Mouse (Mus musculus) forebrain, embryonic 13.5 days (tissue): ENCODE results near the gene Anapc15-ps. TPM values are rescaled to one million over a fixed set of nuclear protein-coding genes. Genes with fewer than 3 reads are reported as not detected.

Source experiments
- ATAC-seq: fragments of 200-750 bp; cut with Nextera tagmentation; 2 replicates; pipeline ENCODE4 v1.8.0; 2017
- H3K27ac ChIP-seq: fragments of 300-500 bp; sonication (generic); 2 replicates; pipeline ENCODE4 v1.5.1; 2015; ENCODE audit warnings: inconsistent platforms, mild to moderate bottlenecking, moderate library complexity
- H3K27me3 ChIP-seq: fragments of 300-500 bp; sonication (generic); 2 replicates; pipeline ENCODE4 v1.6.1; 2015; ENCODE audit warnings: mild to moderate bottlenecking, inconsistent platforms
- H3K36me3 ChIP-seq: fragments of 300-500 bp; sonication (generic); 2 replicates; pipeline ENCODE4 v1.6.1; 2015; ENCODE audit warnings: mild to moderate bottlenecking, inconsistent platforms; ENCODE audit not compliant: poor library complexity, severe bottlenecking
- H3K4me1 ChIP-seq: fragments of 300-500 bp; sonication (generic); 2 replicates; pipeline ENCODE4 v1.6.1; 2015; ENCODE audit warnings: inconsistent platforms
- H3K4me2 ChIP-seq: fragments of 300-500 bp; sonication (generic); 2 replicates; pipeline ENCODE4 v1.6.1; 2015; ENCODE audit warnings: inconsistent platforms, mild to moderate bottlenecking, moderate library complexity
- H3K4me3 ChIP-seq: fragments of 300-500 bp; sonication (generic); 2 replicates; pipeline ENCODE4 v1.5.1; 2015; ENCODE audit warnings: mild to moderate bottlenecking, inconsistent platforms
- H3K9ac ChIP-seq: fragments of 300-500 bp; sonication (generic); 2 replicates; pipeline ENCODE4 v1.6.1; 2015; ENCODE audit warnings: mild to moderate bottlenecking, inconsistent platforms
- H3K9me3 ChIP-seq: fragments of 300-500 bp; sonication (generic); replicated peaks from 2 replicates; pipeline ENCODE4 v1.6.1; 2016; ENCODE audit warnings: inconsistent platforms
- whole genome bisulfite sequencing: fragments of 180-500 bp; shearing (Covaris S2); methylation state at CpG from one replicate; pipeline ENCODE4 v1.1.7; 2015; 5-methylcytosine and 5-hydroxymethylcytosine counted together
- polyA plus RNA-seq: library from polyadenylated mRNA; unstranded; fragments of >200 nt; fragmentation: Nextera tagmentation; extraction: Ambion mirVana; gene quantifications from 2 replicates; pipeline ENCODE4 v1.2.1, GENCODE M21; 2015

Anapc15-ps gene
- polyA plus RNA-seq, 1 experiment from 2014 or later: not detected

GRCm38 (mm10) chr10:95660356-95660755, 12.9 kb downstream of the Anapc15-ps start:
- Histone ChIP-seq H3K4me2 (no peak overlapping the region), H3K27me3 (no peaks in the 10 kb centered on the region), H3K36me3 (no peaks in the 10 kb centered on the region), H3K9me3 (no peaks in the 10 kb centered on the region), H3K9ac (no peak overlapping the region), H3K4me3 (no peak overlapping the region), H3K27ac (no peak overlapping the region), H3K4me1 (peaks cover 9% of the 10 kb centered on the region)
- 80% methylated on average over 6 of the region's 6 CpGs for WGBS
- ATAC-seq: no peak

GRCm38 (mm10) chr10:95659471-95660150, 13.6 kb downstream of the Anapc15-ps start:
- Histone ChIP-seq H3K9ac (no peak overlapping the region), H3K36me3 (no peaks in the 10 kb centered on the region), H3K4me1 (peaks cover 9% of the 10 kb centered on the region), H3K4me2 (no peak overlapping the region), H3K27ac (no peak overlapping the region), H3K4me3 (no peak overlapping the region), H3K27me3 (no peaks in the 10 kb centered on the region), H3K9me3 (no peaks in the 10 kb centered on the region)
- ATAC-seq: no peak
- WGBS: 29% methylated on average over 8 of the region's 8 CpGs

DNA sequence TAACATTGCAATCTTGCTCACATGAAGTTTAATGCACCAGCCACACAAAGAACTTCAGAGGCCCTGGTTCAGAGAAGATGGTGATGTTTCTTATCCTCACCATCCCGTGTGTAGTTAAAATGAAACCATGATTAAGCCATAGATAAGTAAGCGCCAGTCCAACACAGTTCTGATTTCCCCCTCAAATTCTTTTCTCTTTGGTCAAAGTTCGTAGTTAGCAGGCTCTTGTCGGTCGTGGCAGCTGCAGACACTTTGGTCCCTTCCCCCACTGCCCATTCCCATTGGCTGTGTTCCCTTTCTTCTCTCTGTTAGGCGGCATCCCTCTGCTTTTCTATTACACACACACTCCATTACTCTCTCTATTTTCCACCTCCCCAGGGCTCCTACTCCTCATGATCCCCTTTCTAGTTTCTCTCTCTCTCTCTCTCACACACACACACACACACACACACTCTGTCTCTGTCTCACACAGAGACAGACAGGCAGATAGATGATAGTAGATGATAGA, 14.4 kb downstream of the Anapc15-ps start:
- WGBS: 34% methylated on average over 6 of the region's 6 CpGs
- H3K27ac ChIP-seq: no peak overlapping the region
- H3K9me3 ChIP-seq: no peaks in the 10 kb centered on the region
- no peak overlapping the region for H3K4me2 ChIP-seq
- H3K36me3 ChIP-seq: no peaks in the 10 kb centered on the region
- H3K4me1 ChIP-seq: peaks cover 9% of the 10 kb centered on the region
- no peaks in the 10 kb centered on the region for H3K27me3 ChIP-seq
- no peak overlapping the region for H3K9ac ChIP-seq
- peak; percentile 48; the same call in 1 of the 2 replicates for ATAC-seq
- no peak overlapping the region for H3K4me3 ChIP-seq

DNA sequence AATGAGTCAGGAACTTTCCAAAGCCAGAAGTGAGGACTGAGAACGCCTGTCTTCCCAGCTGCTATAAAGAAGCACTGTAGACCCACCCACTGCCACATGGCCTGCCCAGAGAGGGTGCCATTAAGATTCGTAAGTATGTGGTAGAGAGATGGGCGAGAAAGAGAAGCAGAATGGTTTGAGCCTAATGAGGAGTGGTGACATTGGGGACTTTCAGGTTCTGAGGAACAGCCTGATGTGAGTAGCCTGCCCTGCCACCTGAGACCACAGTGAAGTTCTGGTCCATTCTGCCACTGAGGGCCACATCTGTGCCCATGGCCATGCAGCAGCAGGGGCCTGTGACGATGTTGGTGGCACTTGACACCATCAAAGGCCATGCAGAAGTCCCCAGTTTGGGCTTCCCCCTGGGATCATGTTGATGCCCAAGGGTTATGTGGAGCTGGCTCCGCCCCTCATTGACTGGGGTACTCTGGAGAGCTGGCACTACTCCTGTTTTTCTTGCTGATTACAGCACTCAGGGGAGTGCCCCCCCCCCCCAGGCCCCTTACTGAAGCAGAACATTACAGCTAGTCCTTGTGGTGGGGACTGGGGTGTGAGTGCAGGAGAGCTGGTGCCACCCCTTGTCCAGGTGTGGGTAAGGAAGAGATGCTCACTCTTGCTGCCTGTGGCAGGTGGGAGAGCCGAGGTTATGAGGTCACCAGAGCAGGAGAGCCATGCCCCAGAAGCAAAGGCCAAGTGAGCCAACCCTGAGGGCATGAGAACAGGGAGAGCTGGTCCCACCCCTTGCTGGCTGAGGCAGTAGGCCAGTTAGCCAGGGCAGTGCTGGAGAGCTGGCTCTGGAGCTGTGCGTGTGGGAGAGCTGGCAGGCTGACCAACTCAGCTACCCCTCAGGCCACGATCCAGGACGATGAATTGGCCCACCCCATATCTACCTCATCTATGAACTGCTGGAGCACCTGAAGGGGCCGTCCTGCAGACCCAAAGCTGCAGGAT, 16.7 kb downstream of the Anapc15-ps start:
- Histone ChIP-seq H3K36me3 (no peaks in the 10 kb centered on the region), H3K9ac (no peak overlapping the region), H3K4me2 (no peak overlapping the region), H3K27ac (no peak overlapping the region), H3K4me3 (no peak overlapping the region), H3K27me3 (no peaks in the 10 kb centered on the region), H3K9me3 (no peaks in the 10 kb centered on the region), H3K4me1 (peaks cover 9% of the 10 kb centered on the region)
- ATAC-seq: peak; percentile 33; the same call in 1 of the 2 replicates
- 90% methylated on average over 10 of the region's 10 CpGs for WGBS

GRCm38 (mm10) chr10:95652131-95652530, 21.1 kb downstream of the Anapc15-ps start:
- ATAC-seq: no peak
- no peak overlapping the region for H3K27ac ChIP-seq
- no peak overlapping the region for H3K4me3 ChIP-seq
- no peak overlapping the region for H3K4me2 ChIP-seq
- H3K27me3 ChIP-seq: no peaks in the 10 kb centered on the region
- no peaks in the 10 kb centered on the region for H3K9me3 ChIP-seq
- no peaks in the 10 kb centered on the region for H3K4me1 ChIP-seq
- no peaks in the 10 kb centered on the region for H3K36me3 ChIP-seq
- 91% methylated on average over 5 of the region's 5 CpGs for WGBS
- H3K9ac ChIP-seq: no peak overlapping the region

DNA sequence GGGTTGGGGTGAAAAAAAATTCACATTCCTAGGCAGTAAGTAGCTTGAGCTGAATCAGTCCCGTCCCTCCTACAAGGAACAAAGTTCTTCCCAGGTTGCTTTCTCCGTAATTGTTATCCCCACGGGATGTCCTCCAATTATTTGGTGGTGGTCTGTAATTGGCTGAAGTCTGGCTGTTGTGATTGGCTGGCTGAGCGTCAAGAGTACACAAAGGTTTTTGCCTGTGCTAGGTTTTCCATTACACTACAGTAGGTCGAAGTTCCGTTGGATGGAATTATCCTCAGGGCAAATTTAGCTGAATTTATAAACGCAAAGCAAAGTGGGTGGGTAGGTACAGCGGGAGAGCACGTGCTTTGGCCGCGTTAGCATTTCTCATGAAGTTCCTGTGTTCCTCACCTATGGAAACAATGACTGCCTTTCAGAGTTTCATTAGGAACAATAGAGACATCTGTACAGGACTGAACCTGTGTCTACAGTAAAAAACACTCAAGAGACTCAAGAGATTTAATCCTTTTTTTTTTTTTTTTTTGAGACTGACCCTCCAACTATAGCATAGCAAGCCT, 24.8 kb downstream of the Anapc15-ps start:
- H3K4me1 ChIP-seq: no peaks in the 10 kb centered on the region
- 84% methylated on average over 11 of the region's 11 CpGs for WGBS
- no peak overlapping the region for H3K4me3 ChIP-seq
- no peak for ATAC-seq
- H3K27ac ChIP-seq: no peak overlapping the region
- H3K9ac ChIP-seq: no peak overlapping the region
- H3K4me2 ChIP-seq: no peak overlapping the region
- no peaks in the 10 kb centered on the region for H3K36me3 ChIP-seq
- no peaks in the 10 kb centered on the region for H3K27me3 ChIP-seq
- H3K9me3 ChIP-seq: no peaks in the 10 kb centered on the region

GRCm38 (mm10) chr10:95647128-95647527, 26.1 kb downstream of the Anapc15-ps start:
- Histone ChIP-seq H3K36me3 (no peaks in the 10 kb centered on the region), H3K9me3 (no peaks in the 10 kb centered on the region), H3K4me3 (no peak overlapping the region), H3K4me2 (no peak overlapping the region), H3K4me1 (no peaks in the 10 kb centered on the region), H3K9ac (no peak overlapping the region), H3K27ac (no peak overlapping the region), H3K27me3 (no peaks in the 10 kb centered on the region)
- WGBS: 85% methylated on average over 9 of the region's 9 CpGs
- no peak for ATAC-seq

GRCm38 (mm10) chr10:95646576-95646975, 26.7 kb downstream of the Anapc15-ps start:
- H3K4me2 ChIP-seq: no peak overlapping the region
- no peaks in the 10 kb centered on the region for H3K36me3 ChIP-seq
- 93% methylated on average over 10 of the region's 10 CpGs for WGBS
- H3K27me3 ChIP-seq: no peaks in the 10 kb centered on the region
- no peak overlapping the region for H3K27ac ChIP-seq
- no peak for ATAC-seq
- no peak overlapping the region for H3K4me3 ChIP-seq
- no peak overlapping the region for H3K9ac ChIP-seq
- H3K9me3 ChIP-seq: no peaks in the 10 kb centered on the region
- H3K4me1 ChIP-seq: no peaks in the 10 kb centered on the region

DNA sequence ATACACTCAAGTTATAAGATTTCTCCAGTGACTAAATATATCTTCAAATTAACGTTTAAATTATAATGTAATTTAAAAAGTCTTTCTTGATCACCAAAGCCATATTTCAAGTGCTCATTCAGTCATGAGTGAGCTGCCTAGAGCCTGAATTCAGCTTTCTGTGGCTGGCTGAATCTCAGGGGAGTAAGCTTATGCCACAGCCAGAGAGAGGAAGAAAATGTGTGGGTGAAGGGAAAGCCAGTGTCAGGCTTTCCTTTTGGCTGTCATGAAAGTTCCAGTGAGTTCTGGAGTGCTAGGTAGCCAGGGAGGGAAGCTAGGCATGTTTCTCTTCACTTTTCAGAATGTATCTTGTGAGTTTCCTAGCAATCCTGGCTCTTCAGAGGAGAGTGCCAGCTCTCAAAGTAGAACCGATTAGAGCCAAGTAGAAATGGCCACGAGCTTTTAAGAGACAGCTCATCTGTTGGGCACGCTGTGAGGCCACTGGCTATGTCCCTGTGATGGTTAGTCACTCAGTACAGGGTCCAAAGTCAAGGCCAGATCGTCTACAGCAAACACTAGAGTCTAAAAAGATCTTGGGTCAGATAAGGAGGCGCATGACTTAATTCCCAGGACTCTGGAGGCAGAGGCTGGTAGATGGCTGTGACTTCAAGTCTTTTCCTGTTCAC, 29.4 kb downstream of the Anapc15-ps start:
- Histone ChIP-seq H3K4me3 (no peak overlapping the region), H3K27me3 (no peaks in the 10 kb centered on the region), H3K9ac (no peak overlapping the region), H3K4me1 (no peaks in the 10 kb centered on the region), H3K27ac (no peak overlapping the region), H3K9me3 (no peaks in the 10 kb centered on the region), H3K36me3 (no peaks in the 10 kb centered on the region), H3K4me2 (no peak overlapping the region)
- WGBS: 86% methylated on average over 6 of the region's 6 CpGs
- no peak for ATAC-seq

- Histone ChIP-seq H3K27me3 (no peaks in the 10 kb centered on the region), H3K27ac (no peak overlapping the region), H3K9ac (no peak overlapping the region), H3K9me3 (no peaks in the 10 kb centered on the region), H3K36me3 (no peaks in the 10 kb centered on the region), H3K4me2 (no peak overlapping the region), H3K4me1 (no peaks in the 10 kb centered on the region), H3K4me3 (no peak overlapping the region)
- WGBS: 81% methylated on average over 5 of the region's 5 CpGs
- ATAC-seq: no peak
Observed at GRCm38 (mm10) chr10:95643042-95643441, 30.2 kb downstream of the Anapc15-ps start.

GRCm38 (mm10) chr10:95641335-95641734, 31.9 kb downstream of the Anapc15-ps start:
- no peak for ATAC-seq
- H3K9ac ChIP-seq: no peak overlapping the region
- no peaks in the 10 kb centered on the region for H3K36me3 ChIP-seq
- no peak overlapping the region for H3K4me3 ChIP-seq
- 64% methylated on average over 5 of the region's 5 CpGs for WGBS
- H3K27ac ChIP-seq: no peak overlapping the region
- H3K27me3 ChIP-seq: no peaks in the 10 kb centered on the region
- no peaks in the 10 kb centered on the region for H3K4me1 ChIP-seq
- no peaks in the 10 kb centered on the region for H3K9me3 ChIP-seq
- H3K4me2 ChIP-seq: no peak overlapping the region
